Mouse (Mus musculus): ENCODE results near the gene Ptafr. TPM values are rescaled to one million over a fixed set of nuclear protein-coding genes. Genes with fewer than 3 reads are reported as not detected.

Gene Ptafr
- polyA plus RNA-seq (2012; rRNA removed; ENCODE audit: low replicate concordance) = 19.0 and 23.0 TPM in 2 replicates

DNA sequence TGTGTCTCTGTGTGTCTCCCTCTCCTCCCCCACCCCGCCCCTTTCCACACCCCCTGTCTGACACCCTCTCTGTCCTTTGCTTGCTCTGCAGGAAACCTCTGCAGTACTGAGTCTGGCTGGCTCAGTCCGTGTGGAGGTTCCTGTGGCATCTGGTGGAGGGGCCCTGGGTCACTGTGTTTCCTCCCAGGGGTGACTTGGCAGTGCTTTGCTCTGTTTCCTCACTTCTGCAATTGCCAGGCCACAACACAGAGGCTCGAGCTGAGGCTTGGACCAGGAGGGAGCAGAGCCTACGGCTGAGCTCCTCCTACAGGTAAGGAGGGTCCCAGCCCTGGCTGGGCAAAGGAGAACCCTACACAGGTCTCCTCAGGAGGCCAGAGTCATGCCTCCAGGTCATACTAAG lies at the start of gene Ptafr:
TSS of gene Ptafr (plus strand) at position 103 of the 400 bp plus-strand sequence.

GRCm38 (mm10) chr4:132532981-132533916 lies 30.6 kb upstream of the Ptafr start, which contains the start of gene Atpif1:
Gene Atpif1, minus strand, starts transcription at chr4:132533659.

GRCm38 (mm10) chr4:132535406-132536121 lies 28.3 kb upstream of the Ptafr start, which contains the start of gene Dnajc8:
Gene Dnajc8, plus strand, starts transcription at chr4:132535550.

Other genes with a start within 250 kb of the Ptafr start
- gene Trnau1ap, start 234.5 kb upstream of the Ptafr start, polyA plus RNA-seq (2012; rRNA removed; ENCODE audit: low replicate concordance) = 18.4 and 32.3 TPM in 2 replicates
- gene Rcc1, start 210.5 kb upstream of the Ptafr start, polyA plus RNA-seq (2012; rRNA removed; ENCODE audit: low replicate concordance) = 7.4 and 23.3 TPM in 2 replicates
- gene Phactr4, start 141.6 kb upstream of the Ptafr start, polyA plus RNA-seq (2012; rRNA removed; ENCODE audit: low replicate concordance) = 7.3 and 10.0 TPM in 2 replicates
- gene Med18, start 100.1 kb upstream of the Ptafr start, polyA plus RNA-seq (2012; rRNA removed; ENCODE audit: low replicate concordance) = 3.6 and 4.6 TPM in 2 replicates
- 10.7 and 29.6 TPM in 2 replicates for gene Sesn2, start 53.6 kb upstream of the Ptafr start, polyA plus RNA-seq (2012; rRNA removed; ENCODE audit: low replicate concordance)
- 40.2 and 97.8 TPM in 2 replicates for gene Atpif1, start 30.4 kb upstream of the Ptafr start, polyA plus RNA-seq (2012; rRNA removed; ENCODE audit: low replicate concordance)
- 25.4 and 34.4 TPM in 2 replicates for gene Dnajc8, start 28.5 kb upstream of the Ptafr start, polyA plus RNA-seq (2012; rRNA removed; ENCODE audit: low replicate concordance)
- gene Eya3, start 74.9 kb downstream of the Ptafr start, polyA plus RNA-seq (2012; rRNA removed; ENCODE audit: low replicate concordance) = 25.0 and 26.4 TPM in 2 replicates
- gene Xkr8, start 168.5 kb downstream of the Ptafr start, polyA plus RNA-seq (2012; rRNA removed; ENCODE audit: low replicate concordance) = 17.6 and 18.8 TPM in 2 replicates
- 5.0 and 6.0 TPM in 2 replicates for gene Smpdl3b, start 193.2 kb downstream of the Ptafr start, polyA plus RNA-seq (2012; rRNA removed; ENCODE audit: low replicate concordance)
- gene Rpa2, start 204.3 kb downstream of the Ptafr start, polyA plus RNA-seq (2012; rRNA removed; ENCODE audit: low replicate concordance) = 13.3 and 24.5 TPM in 2 replicates
- 14.1 and 17.0 TPM in 2 replicates for gene Themis2, start 232.3 kb downstream of the Ptafr start, polyA plus RNA-seq (2012; rRNA removed; ENCODE audit: low replicate concordance)